Mouse (Mus musculus) layer of hippocampus, adult 9-11 months (tissue): ENCODE data around the gene Dock11.

Experiments
- DNase-seq: peaks from one replicate; pipeline ENCODE4 v3.0.0; 2022

The Dock11 gene

DNA sequence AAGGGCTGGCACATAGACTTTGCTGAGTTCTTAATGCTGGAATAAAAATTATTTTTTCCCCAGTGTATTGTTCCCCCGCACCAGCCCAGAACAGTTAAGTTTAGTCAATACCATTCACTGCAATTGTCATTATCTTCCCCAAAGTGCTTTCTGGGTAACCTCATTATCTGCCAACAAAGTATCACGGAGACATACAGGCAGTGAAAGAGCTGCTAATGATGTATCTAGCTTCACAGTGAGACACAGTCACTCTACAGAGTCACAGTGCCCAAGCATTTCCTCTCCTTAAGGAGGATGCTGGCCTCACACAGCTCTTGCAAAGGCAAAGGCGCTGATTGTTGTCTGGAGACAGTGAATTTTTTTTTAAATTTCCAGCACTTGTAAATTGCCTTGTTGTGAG is 63.3 kb downstream of the Dock11 start:
- DNase-seq, result no peak

DNA sequence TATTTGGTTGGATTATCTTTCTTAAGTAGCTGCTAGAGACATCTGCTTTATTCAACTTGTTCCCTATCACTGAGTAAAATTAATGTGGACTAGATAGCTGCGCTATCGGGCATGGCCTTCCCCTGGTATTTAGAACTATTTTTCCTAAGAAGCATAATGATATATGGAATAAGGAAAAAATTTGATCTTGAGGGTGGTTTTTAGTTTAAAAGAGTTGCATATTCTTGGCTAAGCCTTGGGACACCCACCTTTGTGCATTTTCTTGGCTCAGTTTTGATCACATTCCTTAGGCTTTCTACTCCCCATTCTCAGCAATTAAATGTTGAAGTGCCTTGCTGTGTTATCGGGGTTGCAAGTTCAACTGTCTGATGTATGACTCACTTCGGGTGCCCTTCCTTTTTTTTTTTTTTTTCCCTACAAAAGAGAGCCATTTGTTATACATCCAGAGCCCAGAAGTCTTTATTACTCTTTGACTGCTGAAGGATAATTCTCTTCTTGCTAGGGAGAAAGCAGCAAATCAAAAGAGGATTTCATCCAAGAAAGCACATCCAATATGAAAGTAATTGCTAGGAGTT is 64.0 kb downstream of the Dock11 start:
- DNase-seq, result no peak

DNA sequence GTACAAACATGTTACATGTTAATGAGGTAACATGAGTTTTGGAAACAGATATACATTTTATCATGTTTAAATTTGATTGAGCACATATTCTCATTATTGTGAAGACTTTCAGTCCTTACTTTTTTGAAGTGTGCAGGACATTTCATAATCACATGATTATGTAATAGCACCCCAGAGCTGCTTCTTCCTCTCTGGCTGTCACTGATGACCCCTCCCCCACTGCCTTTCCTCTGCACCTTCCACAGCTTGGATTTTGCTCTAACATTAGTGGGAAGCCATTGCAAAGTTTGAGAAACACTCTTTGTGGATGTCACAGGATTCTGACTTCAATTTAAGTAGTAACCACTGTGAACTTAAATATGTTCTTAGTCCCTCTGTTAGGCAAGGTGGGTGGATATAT is 67.6 kb downstream of the Dock11 start:
- no peak for DNase-seq

DNA sequence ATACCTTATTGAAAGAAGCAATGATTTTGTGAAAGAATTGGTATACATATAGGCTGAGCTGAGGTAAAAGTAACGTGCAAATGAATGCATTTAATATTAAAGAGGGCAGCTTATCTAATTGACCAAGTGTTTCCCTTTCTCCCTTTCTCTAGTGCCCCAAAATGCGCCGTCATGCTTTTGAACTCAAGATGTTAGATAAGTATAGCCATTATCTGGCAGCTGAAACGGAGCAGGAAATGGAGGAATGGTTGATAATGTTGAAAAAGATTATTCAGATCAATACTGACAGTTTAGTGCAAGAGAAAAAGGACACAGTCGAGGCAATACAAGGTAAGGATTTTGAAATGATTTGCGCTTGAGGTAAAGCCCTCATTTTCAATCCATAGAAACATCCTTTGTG is 74.5 kb downstream of the Dock11 start:
- DNase-seq, result no peak

DNA sequence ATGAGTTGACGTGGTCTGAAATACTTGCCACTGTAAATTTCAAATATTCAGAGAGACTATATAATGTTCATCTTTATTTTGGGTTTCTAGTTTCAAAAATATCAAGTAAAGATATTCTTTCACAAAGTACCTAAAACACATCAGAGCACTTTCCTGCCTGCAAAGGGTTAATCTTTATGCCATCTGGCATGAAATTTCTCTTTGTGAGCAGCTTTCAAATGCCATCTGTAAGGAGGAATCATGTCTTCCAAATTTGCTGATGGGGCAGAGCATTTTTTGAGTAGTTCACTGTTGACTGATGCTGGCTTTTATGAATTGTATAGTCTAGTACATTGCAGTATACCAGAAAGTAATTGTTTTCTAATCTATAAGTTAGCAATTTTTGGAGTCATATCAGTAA is 80.6 kb downstream of the Dock11 start:
- no peak for DNase-seq

DNA sequence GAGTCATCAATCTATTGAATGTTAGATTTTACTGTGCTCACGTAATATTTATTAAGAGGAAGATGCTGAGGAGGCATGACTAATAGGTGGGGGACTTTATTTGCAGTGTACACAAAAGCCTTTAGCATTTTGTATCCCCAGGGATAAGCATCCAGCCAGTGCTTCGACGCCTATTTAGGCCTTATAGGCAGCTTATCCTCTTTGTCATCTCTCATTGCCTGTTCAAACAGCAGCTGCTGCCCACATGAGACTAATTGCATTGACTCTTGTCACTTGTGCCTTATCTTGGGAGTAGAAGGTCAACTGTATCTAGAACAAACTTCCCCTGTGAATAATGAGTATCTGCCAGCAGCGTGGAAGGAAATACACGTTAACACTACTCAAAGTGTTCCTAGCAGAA is 88.0 kb downstream of the Dock11 start:
- DNase-seq, result no peak

DNA sequence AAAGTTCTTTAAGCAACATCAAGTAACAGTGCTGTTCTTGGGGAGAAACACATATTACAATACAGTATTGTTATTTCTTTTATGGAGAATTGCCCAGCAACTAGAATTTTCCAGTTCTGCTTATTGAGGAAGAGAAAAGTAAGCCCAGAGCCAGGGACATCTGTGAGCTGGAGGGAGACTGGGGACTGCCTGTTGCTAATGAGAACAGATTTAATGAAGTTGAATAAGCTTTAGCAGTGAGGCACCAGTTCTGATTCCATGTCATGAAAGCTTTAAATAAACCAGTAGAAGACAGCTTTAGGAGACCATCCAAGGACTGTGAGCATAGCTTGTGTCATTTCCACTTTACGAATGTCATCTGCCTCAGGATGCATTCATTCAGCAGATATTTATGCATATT is 99.3 kb downstream of the Dock11 start:
- DNase-seq, result peak; percentile 39

DNA sequence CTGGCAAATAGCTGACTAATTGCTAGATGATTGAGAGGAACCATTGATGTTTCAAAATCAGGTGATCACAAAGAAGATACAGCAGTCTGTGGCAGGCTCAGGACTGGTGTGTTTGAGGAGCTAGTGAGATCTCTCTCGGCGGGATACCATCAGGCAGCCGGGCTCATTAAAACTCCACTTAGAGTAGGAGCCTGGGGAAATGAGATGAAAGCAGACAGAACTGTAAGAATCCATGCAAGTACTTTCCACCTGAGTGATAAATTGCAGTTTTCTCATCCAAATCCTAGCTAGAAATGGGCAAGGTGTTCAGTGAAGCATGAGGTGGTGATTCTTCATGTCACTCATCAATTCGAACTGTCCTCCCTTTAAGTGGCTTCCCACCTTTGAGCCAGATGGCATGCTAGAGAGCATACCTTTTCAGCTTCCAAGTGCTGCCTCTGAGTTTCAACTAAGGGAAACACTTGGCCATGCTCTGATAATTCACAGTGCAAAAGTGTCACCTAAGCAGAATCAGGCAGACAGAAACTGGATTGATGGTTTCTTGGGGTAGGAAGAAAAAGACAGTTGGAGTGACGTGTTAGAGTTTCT is 102.0 kb downstream of the Dock11 start:
- DNase-seq, result no peak

DNA sequence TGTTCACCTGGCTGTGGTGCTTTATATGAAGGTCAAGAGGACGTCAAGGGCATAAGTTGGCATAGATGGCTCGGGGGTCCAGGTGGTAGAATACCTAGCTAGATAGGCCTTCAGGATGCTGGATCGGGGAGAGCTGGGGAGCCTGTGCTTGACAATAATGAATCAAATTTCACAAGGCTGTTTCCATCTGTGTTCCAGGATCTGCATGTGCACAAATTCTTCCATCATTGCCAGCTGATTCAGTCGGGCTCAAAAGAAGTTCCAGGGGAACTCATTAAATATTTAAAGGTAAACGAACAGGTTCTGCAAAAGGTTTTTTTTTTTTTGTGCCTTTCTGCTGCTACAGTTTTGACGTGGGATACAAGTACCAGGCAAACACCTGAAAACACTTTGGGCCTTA is 105.6 kb downstream of the Dock11 start:
- DNase-seq, result no peak

DNA sequence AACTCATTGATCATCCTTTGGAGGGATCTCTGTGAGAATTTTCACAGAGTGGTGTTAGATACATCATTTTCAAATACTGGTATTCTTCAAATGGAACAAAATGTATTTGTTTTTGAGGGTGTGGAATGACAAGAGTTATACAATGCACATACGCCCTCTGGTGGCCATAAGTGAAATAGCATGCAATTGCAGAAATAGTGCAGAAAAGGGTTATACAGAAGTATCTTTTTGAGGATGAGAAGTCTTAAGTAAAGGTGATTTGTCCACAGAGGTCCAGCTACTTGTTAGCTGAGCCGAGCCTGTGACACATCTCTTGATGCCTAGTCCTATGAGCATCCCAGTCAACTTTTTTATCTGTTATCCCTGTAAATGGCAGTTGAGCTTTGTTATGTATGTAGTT is 108.4 kb downstream of the Dock11 start:
- peak; percentile 3 for DNase-seq

DNA sequence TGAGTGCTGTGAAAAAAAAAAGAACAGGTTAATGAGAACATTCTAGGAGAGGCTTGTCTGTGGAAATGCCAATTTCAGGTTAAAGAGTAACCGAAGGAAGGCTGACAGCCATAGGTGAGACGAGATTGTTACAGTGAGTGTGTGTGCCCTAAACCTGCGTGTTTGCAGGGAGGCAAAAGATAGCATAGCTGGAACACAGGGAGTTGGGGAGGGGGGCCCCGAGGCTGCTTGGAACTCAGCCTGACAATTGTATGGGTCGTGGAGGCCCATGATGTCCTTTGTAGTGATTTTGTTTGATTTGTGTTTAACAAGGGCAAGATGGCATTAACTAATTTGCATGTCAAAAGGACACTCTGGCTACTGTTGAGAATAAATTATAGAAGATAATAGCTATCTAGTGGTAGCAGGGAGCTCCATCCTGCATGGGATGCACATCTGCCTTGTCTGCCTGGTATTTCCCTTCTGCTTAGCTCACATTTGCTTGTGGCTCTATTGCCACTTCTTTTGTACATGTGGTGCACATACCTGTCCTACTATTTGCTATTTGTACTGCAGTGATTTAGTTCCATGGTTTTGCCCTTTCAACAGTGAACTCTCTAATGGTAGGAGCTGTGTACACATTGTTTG is 109.3 kb downstream of the Dock11 start:
- no peak for DNase-seq

DNA sequence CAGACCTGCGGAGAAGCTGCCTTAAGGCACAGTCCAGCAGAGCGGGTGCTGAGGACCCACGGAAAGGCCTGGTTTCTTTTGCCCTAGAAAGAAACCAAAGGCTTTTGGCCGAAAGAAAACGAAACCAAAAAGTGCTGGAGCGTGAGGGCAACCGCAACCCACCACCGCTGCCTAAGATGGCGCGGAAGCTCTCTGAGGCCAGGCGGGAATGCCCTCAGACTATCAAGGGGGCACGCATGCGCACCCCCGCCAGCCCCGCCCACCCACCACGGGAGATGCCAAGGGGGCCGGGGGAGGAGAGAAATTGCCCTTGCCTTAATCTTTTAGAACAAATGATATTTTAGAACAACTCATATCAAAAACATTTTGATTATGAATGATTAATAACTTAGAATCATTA is 137.0 kb downstream of the Dock11 start:
- no peak for DNase-seq

DNA sequence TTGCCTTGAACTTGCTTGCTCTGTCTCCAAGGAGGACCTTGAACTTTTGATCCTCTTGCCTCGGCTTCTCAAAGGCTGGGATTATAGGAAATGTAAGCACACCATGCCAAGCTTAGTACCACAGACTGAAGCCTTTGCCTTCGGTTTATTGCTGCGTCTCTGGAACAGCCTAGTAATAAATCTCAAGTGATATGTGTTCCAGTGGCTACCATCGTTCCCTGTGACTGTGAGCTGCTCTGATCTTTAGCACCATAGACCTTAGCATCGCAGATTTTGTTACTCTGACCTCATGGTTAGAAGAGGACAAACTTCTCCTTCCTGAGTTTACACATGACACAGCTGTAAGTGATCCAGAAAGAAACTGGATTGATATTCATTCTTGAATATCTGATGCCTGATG is 142.5 kb downstream of the Dock11 start:
- no peak for DNase-seq

DNA sequence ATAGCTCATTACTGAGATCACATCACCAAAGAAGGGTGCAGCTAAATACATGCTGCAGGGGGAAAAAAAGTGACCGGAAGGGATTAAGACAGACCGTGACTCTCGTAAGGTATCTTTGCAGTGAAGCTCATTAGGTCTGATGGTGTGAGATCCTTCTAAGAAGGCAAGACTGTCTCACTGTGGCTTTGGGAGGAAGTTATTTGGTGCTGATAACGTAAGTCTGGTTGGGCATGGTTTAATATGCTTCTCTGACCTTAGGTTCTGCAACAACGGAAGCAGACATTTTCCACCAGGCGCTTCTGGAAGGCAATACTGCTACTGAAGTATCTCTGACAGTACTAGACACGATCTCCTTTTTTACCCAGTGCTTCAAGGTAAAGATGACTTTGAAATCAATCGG is 145.4 kb downstream of the Dock11 start:
- DNase-seq, result no peak

DNA sequence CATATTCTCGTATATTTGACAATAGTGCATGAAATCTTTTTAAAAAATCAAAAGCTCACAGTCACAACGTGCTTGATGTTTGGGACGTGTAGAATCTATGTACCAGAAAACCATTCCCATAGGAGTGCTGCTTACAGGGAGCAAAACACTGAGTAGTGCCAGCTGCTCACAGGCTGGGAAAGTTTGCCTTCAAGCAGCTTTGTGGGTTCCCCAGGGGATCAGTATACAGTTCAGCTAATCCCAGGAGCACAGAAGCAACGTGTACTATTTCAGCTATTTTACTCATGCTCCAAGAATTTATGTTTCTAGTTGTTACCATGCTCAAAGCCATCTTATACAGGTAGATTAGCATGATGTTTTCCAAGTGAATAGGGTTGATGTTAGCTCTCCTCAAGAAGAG is 157.1 kb downstream of the Dock11 start:
- DNase-seq, result no peak

DNA sequence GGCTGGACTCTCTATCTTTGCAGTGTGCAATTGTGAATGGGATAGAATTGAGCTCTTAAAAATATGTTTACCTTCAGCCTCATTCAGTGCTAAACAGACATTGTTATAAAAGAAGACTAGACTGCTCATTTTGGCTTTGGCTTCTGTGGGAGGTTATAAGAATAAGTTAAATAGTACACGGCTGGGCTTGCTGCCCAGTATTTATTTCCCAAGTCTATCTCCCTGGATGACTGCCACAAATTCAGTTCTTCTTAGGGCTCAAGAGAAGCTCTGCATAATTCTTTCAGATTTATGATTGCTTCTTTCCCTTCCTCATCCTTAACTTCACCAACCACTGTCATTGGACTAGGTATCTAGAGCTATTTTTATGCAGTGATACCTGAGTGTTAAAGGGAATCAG is 158.8 kb downstream of the Dock11 start:
- peak; percentile 2 for DNase-seq

DNA sequence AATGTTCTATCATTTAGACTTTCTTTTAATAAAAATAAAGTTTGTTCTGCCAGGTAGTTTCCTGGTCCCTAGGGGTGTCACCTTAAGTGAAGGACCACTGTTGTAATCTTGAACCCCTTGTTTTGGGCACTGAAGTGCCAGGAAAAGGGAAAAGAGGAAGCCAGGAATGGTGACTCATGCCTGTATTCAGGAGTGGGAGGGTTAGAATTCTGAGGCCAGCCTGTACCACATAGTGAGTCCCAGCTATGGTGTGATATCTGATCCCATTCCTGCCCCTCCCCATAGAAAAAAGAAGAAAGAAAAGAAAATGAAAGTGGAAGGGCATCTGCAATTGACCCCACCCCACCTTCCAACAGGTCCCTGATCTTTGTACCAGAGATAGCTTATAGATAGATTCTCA is 161.7 kb downstream of the Dock11 start:
- no peak for DNase-seq

DNA sequence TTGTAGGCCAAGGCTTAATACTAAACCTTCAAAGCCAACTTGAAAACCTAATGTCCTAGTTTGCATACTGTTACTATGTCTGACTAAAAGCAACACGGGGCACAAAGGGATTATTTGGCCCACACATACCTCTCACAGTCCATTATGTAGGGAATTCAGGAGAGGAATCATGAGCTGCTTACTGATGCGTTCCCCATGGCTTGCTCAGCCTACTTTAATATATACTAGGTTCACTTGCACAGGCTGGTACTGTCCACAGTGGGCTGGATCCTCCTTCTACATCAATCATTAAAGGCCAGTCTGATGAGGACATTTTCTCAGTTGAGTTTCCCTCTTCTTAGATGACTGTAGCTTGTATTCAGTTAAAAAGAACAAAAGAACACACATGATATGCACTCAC is 185.4 kb downstream of the Dock11 start:
- no peak for DNase-seq

DNA sequence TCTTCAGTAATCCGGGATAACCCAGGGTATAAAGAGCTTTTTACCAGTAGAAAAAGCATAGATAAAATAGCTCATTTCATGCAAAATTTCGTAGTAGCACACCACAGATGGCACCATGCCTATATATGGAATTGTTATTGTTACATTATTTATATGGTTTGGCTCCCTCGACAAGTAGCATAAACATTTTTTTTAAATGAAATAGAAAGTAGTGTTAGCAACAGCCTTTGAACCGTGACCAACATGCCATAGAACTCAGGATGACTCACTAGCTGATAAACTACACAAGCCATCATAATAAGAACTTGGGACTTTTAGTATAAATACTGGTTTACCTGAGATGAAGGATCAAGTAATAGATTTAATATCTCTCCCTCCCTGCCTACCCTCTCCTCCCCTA is 188.5 kb downstream of the Dock11 start:
- no peak for DNase-seq

DNA sequence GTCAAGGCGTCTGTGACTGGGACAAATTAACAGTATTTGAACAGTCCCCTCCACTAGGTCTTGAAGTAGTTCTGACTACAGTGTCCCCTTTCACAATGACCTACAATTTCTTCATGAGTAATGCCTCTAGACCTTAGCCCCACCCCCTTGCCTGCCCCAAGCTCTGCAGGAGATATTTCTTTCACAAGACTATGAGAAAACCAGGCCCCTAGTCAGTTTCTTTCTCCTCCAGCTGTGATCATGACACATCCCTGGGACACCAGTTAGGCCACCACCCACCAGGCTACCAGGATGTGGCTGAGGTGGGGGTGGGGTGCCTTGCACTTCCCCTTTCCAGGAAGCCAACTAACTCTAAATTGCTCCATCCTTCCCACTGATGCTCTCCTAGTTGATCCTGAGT is 194.3 kb downstream of the Dock11 start:
- DNase-seq, result peak; percentile 37

DNA sequence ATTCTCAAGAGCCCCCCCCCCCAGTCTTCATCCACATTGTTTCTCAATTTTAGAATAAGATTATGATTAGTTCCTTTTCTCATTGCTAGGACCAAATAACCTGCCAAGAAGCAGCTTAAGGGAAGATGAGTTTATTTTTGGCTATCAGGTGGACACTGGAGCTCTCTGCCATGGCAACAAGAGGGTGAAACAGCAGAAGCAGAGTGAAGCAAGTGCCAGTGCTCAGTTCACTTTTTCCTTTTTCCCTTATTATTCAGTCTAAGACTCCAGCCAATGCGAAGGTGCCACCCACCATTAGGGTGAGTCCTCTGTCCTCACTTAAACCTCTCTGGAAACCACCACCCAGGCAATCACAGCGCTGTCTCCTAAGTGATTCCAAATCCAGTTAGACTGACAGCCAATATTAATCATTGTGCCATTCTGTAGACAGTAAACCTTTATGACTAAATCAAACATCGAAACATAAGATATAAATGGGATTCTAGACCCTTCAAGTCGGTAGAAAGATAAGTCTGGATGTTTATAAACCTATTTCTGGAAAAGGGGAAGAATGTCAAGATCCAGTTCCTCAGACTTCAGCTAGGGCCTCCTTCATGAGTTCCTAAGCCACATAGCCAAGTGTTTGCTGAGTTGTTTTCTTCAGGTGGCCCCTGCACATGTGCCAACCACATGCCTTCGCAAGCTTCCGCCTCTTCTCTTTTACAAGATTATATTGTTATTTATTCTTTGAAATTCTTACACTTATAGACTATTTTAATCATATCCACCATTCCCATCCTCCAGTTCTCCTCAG is 200.0 kb downstream of the Dock11 start:
- DNase-seq, result no peak

DNA sequence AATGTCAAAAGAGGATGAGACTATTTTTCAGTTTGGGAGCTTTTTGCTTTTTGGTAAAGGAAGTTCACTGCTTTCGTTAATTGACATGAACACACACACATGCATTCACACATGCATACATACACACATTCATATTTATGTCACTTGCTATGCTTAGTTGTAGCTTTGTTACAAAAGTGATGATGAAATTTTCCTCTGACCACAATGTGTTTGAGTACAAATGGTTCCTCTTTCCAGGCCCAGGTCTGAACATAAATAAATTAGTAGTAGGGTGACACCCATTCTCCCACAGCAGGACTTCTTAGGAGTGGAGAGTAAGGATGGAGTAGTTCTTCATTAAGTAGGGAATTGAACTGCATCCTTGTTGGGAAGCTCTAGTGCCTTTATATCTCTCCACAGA is 212.3 kb downstream of the Dock11 start:
- DNase-seq, result no peak

DNA sequence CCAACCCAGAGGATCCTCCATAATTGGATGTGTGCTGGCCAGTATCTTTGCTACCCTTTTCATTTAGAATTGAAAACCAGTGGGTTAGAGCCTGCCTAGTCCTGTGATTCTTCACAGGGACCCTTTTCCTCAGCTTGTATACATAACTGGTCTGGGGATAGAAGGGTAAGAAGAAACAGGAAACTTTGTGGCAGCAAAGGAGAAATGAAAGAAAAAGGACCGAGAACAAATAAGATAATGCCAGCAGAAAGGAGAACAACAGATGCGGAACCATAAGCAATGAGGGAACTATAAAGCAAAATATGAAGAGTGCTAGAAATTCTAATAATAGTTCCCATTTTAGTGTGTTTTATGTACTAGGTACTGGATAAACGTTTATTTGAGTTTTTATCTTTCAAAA is 212.7 kb downstream of the Dock11 start:
- no peak for DNase-seq

DNA sequence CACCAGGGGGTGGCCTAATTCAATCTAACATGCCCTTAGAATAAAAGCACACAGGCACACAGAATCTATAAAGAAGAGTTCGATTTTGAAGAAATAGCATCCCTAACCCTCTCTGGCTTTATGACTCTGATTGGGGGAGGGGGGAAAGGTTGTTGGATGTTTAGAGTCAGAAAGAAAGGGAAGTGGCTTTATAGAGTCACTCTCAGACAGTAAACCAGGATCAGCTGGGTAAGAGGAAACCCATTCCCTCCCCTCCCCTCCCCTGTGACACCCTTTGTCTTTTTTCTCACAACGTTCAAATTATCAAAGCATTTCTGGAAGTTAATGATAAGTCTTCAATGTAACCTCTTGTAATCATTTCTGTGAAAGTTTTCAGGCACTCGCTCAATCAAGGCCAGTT is 220.0 kb downstream of the Dock11 start:
- no peak for DNase-seq
